Mouse (Mus musculus): ENCODE results near the gene Nfix.

GRCm38 (mm10) chr8:84810896-84811295, 10.8 kb upstream of the Nfix start:
- TF ChIP-seq CTCF (conservative IDR thresholded peaks at IDR 0.05; ENCODE audit: insufficient read depth, insufficient read length, low read depth, low read length) = peak; percentile 65
- TF ChIP-seq POLR2A (IDR thresholded peaks at IDR 0.05; ENCODE audit: low read depth, low read length) = no peak

All from kidney, adult 2 months (tissue).